Mouse (Mus musculus): ENCODE data around the gene Adgrl2. TPM values are rescaled to one million over a fixed set of nuclear protein-coding genes. Genes with fewer than 3 reads are reported as not detected.
A peak's percentile ranks its signal among the peaks of the same experiment; 100 is the strongest.

The Adgrl2 gene
- 0.34 and 0.63 TPM in 2 replicates for total RNA-seq (2012; rRNA removed)
- total RNA-seq (2014; rRNA removed): 3.1 and 3.2 TPM in 2 replicates
- 4.3 and 6.6 TPM in 2 replicates for polyA plus RNA-seq (2012; ENCODE audit: insufficient read length, low read depth)

DNA sequence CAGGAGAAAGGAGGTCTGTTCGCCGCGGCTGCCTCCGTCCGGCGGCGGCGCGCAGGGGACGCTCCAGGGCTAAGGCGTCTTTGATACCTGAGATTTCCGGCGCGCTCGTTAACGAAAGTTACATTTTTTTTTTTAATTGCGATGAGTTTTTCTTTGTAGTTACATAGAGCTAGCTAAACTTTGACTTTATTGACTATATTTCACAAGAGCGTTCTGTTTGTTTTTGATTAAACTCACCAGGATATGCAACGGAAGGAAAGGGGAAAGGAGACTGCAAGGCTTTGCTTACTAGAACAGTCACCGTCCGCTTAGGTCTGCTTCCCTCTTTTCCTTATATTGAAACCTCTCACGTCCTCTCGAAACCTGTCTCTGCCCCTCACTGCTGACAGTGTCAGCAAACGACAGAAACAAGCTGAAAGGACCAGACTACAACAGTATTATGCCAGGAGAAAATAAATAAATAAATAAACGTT is at the start of gene Adgrl2:
Gene Adgrl2, minus strand, starts transcription at position 25 of the 473 bp plus-strand sequence.
- Histone ChIP-seq H3K27me3 (replicated peaks) (no peaks in the 10 kb centered on the region), H3K79me2 (replicated peaks; ENCODE audit: control insufficient read depth, extremely low read depth, insufficient read depth, poor library complexity, severe bottlenecking) (no peaks in the 10 kb centered on the region), H3K36me3 (replicated peaks in 1 of 2; ENCODE audit: control insufficient read depth in 1 of 2, insufficient read depth in 1 of 2, low read length in 1 of 2) (no peaks in the 10 kb centered on the region), H3K9me3 (replicated peaks; ENCODE audit: low read length) (peaks cover 34% of the 10 kb centered on the region), H3K4me1 (ENCODE audit: control insufficient read depth in 1 of 2, insufficient read depth in 2 of 2) (peaks cover 0 to 2% of the 10 kb centered on the region in 2 experiments; a peak in 1 of 4 replicates), H3K4me3 (replicated peaks in 1 of 3; ENCODE audit: low read depth in 2 of 3, low read length in 2 of 3, poor library complexity in 1 of 3) (peak within 1 kb of the TSS; percentile 15 to 56 (median 20)), H3K9ac (ENCODE audit: insufficient read depth, low read depth) (no peak within 1 kb of the TSS), H3K27ac (ENCODE audit: insufficient read depth, low read depth) (no peak within 1 kb of the TSS), H3K4me2 (ENCODE audit: insufficient read depth, low read depth, poor library complexity, severe bottlenecking) (peak within 1 kb of the TSS; percentile 57)
- no peak for DNase-seq (ENCODE audit: extremely low read depth)
- dilution Hi-C loops (cut with MboI; ENCODE audit: extremely low pct_ligation_motif_present, extremely low pct_unique_long_range_greater_than_20kb, low sequenced_read_pairs) (no loop called here), in situ Hi-C loops (cut with MboI; ENCODE audit: low pct_ligation_motif_present, low pct_unique_long_range_greater_than_20kb, low sequenced_read_pairs) (no loop called here)
- TF ChIP-seq PAX5 (IDR thresholded peaks at IDR 0.05; ENCODE audit: low read length): no peak
- no peak for TF ChIP-seq NRF1 (IDR thresholded peaks at IDR 0.05; ENCODE audit: low read depth, low read length)
- TF ChIP-seq IRF4 (IDR thresholded peaks at IDR 0.05; ENCODE audit: low read depth, low read length): 0 out of 2 replicates have a peak, but pooled peaks have one; percentile 19
- no peak for TF ChIP-seq RAD21 (IDR thresholded peaks at IDR 0.05; ENCODE audit: low read depth, low read length)
- TF ChIP-seq KAT2A (IDR thresholded peaks at IDR 0.05; ENCODE audit: insufficient replicate concordance, low read length): no peak

GRCm38 (mm10) chr3:149038771-149039170 is 48.4 kb upstream of the Adgrl2 start:
- dilution Hi-C loops (cut with MboI; ENCODE audit: extremely low pct_ligation_motif_present, extremely low pct_unique_long_range_greater_than_20kb, low sequenced_read_pairs) (no loop called here), in situ Hi-C loops (cut with MboI; ENCODE audit: low pct_ligation_motif_present, low pct_unique_long_range_greater_than_20kb, low sequenced_read_pairs) (no loop called here)
- Histone ChIP-seq H3K79me2 (replicated peaks; ENCODE audit: control insufficient read depth, extremely low read depth, insufficient read depth, poor library complexity, severe bottlenecking) (no peaks in the 10 kb centered on the region), H3K4me1 (ENCODE audit: control insufficient read depth in 1 of 2, insufficient read depth in 2 of 2) (peaks cover 0 to 8% of the 10 kb centered on the region in 2 experiments; a peak in 2 of 4 replicates), H3K9ac (ENCODE audit: insufficient read depth, low read depth) (no peak overlapping the region), H3K9me3 (replicated peaks; ENCODE audit: low read length) (no peaks in the 10 kb centered on the region), H3K27ac (ENCODE audit: insufficient read depth, low read depth) (no peak overlapping the region), H3K27me3 (replicated peaks) (no peaks in the 10 kb centered on the region), H3K4me2 (ENCODE audit: insufficient read depth, low read depth, poor library complexity, severe bottlenecking) (no peak overlapping the region), H3K36me3 (replicated peaks in 1 of 2; ENCODE audit: control insufficient read depth in 1 of 2, insufficient read depth in 1 of 2, low read length in 1 of 2) (no peaks in the 10 kb centered on the region), H3K4me3 (replicated peaks in 1 of 3; ENCODE audit: low read depth in 2 of 3, low read length in 2 of 3, poor library complexity in 1 of 3) (no peak overlapping the region)
- no peak for DNase-seq (ENCODE audit: extremely low read depth)
- TF ChIP-seq JUN (IDR thresholded peaks at IDR 0.05; ENCODE audit: insufficient read depth, low read depth, low read length): no peak
- TF ChIP-seq SMC3 (IDR thresholded peaks at IDR 0.05; ENCODE audit: low read depth, low read length): no peak
- TF ChIP-seq RAD21 (IDR thresholded peaks at IDR 0.05; ENCODE audit: low read depth, low read length): no peak; the same call in 1 of the 2 replicates
- TF ChIP-seq NRF1 (IDR thresholded peaks at IDR 0.05; ENCODE audit: low read depth, low read length): no peak
- TF ChIP-seq GABPA (IDR thresholded peaks at IDR 0.05; ENCODE audit: insufficient replicate concordance, low read depth, low read length): no peak
- no peak for TF ChIP-seq ELF1 (IDR thresholded peaks at IDR 0.05; ENCODE audit: low read depth, low read length)
- TF ChIP-seq POLR2A (IDR thresholded peaks at IDR 0.05; ENCODE audit: low read depth, low read length): no peak
- no peak for TF ChIP-seq MAX (IDR thresholded peaks at IDR 0.05; ENCODE audit: low read length)
- TF ChIP-seq BHLHE40 (IDR thresholded peaks at IDR 0.05; ENCODE audit: low read depth, low read length): no peak
- no peak for TF ChIP-seq MAFK (IDR thresholded peaks at IDR 0.05; ENCODE audit: insufficient replicate concordance, low read length)
- TF ChIP-seq MXI1 (IDR thresholded peaks at IDR 0.05; ENCODE audit: low read depth, low read length): no peak
- no peak for TF ChIP-seq USF2 (conservative IDR thresholded peaks at IDR 0.05; ENCODE audit: low read depth, low read length)
- no peak for TF ChIP-seq NELFE (IDR thresholded peaks at IDR 0.05; ENCODE audit: low read depth, low read length)

All from CH12.LX (cell line).